Mouse (Mus musculus): ENCODE data around the gene Gpx2.
"Not testable (repeated sequence)": the region's sequence is repeated elsewhere in the genome, so short reads cannot be mapped to it uniquely, and the experiment has no call there.

The Gpx2 gene

GRCm38 (mm10) chr12:76805056-76805811 is 9.9 kb upstream of the Gpx2 start:
- DNase-seq (ENCODE audit: low spot score in 2 of 2), result no peak

GRCm38 (mm10) chr12:76803700-76804252 is 8.4 kb upstream of the Gpx2 start:
- DNase-seq (ENCODE audit: low spot score in 2 of 2), result no peak

- DNase-seq (ENCODE audit: low spot score in 2 of 2), result no peak
Measured at GRCm38 (mm10) chr12:76803028-76803427, 7.7 kb upstream of the Gpx2 start.

GRCm38 (mm10) chr12:76798008-76798720 is 2.8 kb upstream of the Gpx2 start:
- no peak for DNase-seq (ENCODE audit: low spot score in 2 of 2)

GRCm38 (mm10) chr12:76796938-76797539 is 1.7 kb upstream of the Gpx2 start:
- DNase-seq (ENCODE audit: low spot score in 2 of 2), result no peak

GRCm38 (mm10) chr12:76792540-76792939 is 2.8 kb downstream of the Gpx2 start:
- not testable (repeated sequence) for DNase-seq (ENCODE audit: low spot score in 2 of 2)

- no peak for DNase-seq (ENCODE audit: low spot score in 2 of 2)
Measured at GRCm38 (mm10) chr12:76790446-76791084, 4.8 kb downstream of the Gpx2 start.

GRCm38 (mm10) chr12:76784056-76784619 is 11.2 kb downstream of the Gpx2 start:
- DNase-seq (ENCODE audit: low spot score in 2 of 2), result no peak

- DNase-seq (ENCODE audit: low spot score in 2 of 2), result no peak
Measured at GRCm38 (mm10) chr12:76780639-76781468, 14.5 kb downstream of the Gpx2 start.

- DNase-seq (ENCODE audit: low spot score in 2 of 2), result no peak
Measured at GRCm38 (mm10) chr12:76779951-76780350, 15.4 kb downstream of the Gpx2 start.

GRCm38 (mm10) chr12:76778305-76779083 is 16.9 kb downstream of the Gpx2 start:
- DNase-seq (ENCODE audit: low spot score in 2 of 2), result no peak

- DNase-seq (ENCODE audit: low spot score in 2 of 2), result no peak
Measured at GRCm38 (mm10) chr12:76777845-76778244, 17.5 kb downstream of the Gpx2 start.

GRCm38 (mm10) chr12:76776898-76777297 is 18.5 kb downstream of the Gpx2 start:
- DNase-seq (ENCODE audit: low spot score in 2 of 2), result no peak

- no peak for DNase-seq (ENCODE audit: low spot score in 2 of 2)
Measured at GRCm38 (mm10) chr12:76775132-76775531, 20.2 kb downstream of the Gpx2 start.

- no peak for DNase-seq (ENCODE audit: low spot score in 2 of 2)
Measured at GRCm38 (mm10) chr12:76774652-76775051, 20.7 kb downstream of the Gpx2 start.

- no peak for DNase-seq (ENCODE audit: low spot score in 2 of 2)
Measured at GRCm38 (mm10) chr12:76771540-76771939, 23.8 kb downstream of the Gpx2 start.

GRCm38 (mm10) chr12:76770841-76771500 is 24.4 kb downstream of the Gpx2 start:
- DNase-seq (ENCODE audit: low spot score in 2 of 2), result no peak

- DNase-seq (ENCODE audit: low spot score in 2 of 2), result peak in 1 of 2 experiments; percentile 27
Measured at GRCm38 (mm10) chr12:76765901-76766630, 29.3 kb downstream of the Gpx2 start.
